Mouse (Mus musculus) skeletal muscle tissue, postnatal 0 days (tissue): ENCODE measurements around the gene Matn1. TPM values are rescaled to one million over a fixed set of nuclear protein-coding genes. Genes with fewer than 3 reads are reported as not detected.

Experiments used
- polyA plus RNA-seq: library from polyadenylated mRNA; unstranded; fragments of >200 nt; fragmentation: Nextera tagmentation; extraction: Ambion mirVana; gene quantifications from 2 replicates; pipeline ENCODE4 v1.2.1, GENCODE M21; 2015

Gene Matn1
- polyA plus RNA-seq = 2.4 TPM in 1 of 2 replicates, not detected in the other

GRCm38 (mm10) chr4:130944112-130944511, at the start of gene Matn1:
TSS of gene Matn1 (plus strand) at chr4:130944385.

GRCm38 (mm10) chr4:130913077-130913476, 31.1 kb upstream of the Matn1 start, which contains the start of gene Laptm5:
TSS of gene Laptm5 (plus strand) at chr4:130913125.

Other genes with a start within 250 kb of the Matn1 start
- gene Sdc3, start 151.8 kb upstream of the Matn1 start, polyA plus RNA-seq = 8.8 and 9.8 TPM in 2 replicates
- gene Laptm5, start 31.3 kb upstream of the Matn1 start, polyA plus RNA-seq = 41.6 and 55.9 TPM in 2 replicates